Mouse (Mus musculus): ENCODE data around the gene Rab35.

The Rab35 gene

GRCm38 (mm10) chr5:115648876-115649275 is 17.2 kb downstream of the Rab35 start:
- WGBS = 66% methylated on average over 3 of the region's 3 CpGs

- 85% methylated on average over 8 of the region's 8 CpGs for WGBS
Measured at GRCm38 (mm10) chr5:115649699-115650098, 18.0 kb downstream of the Rab35 start.

- WGBS = 81% methylated on average over 10 of the region's 10 CpGs
Measured at GRCm38 (mm10) chr5:115650885-115651284, 19.2 kb downstream of the Rab35 start.

- WGBS = 82% methylated on average over 10 of the region's 10 CpGs
Measured at GRCm38 (mm10) chr5:115651821-115652220, 20.1 kb downstream of the Rab35 start.

- WGBS = 1% methylated on average over 35 of the region's 35 CpGs
Measured at GRCm38 (mm10) chr5:115652681-115653575, 21.2 kb downstream of the Rab35 start.

- WGBS = 90% methylated on average over 12 of the region's 12 CpGs
Measured at GRCm38 (mm10) chr5:115653776-115654175, 22.1 kb downstream of the Rab35 start.

GRCm38 (mm10) chr5:115656677-115657076 is 25.0 kb downstream of the Rab35 start:
- WGBS = 65% methylated on average over 6 of the region's 6 CpGs

GRCm38 (mm10) chr5:115657234-115657633 is 25.5 kb downstream of the Rab35 start:
- 76% methylated on average over 1 of the region's 1 CpGs for WGBS

- WGBS = 89% methylated on average over 6 of the region's 6 CpGs
Measured at GRCm38 (mm10) chr5:115658352-115658751, 26.6 kb downstream of the Rab35 start.

- 84% methylated on average over 22 of the region's 22 CpGs for WGBS
Measured at GRCm38 (mm10) chr5:115662658-115663057, 30.9 kb downstream of the Rab35 start.

- WGBS = 29% methylated on average over 8 of the region's 8 CpGs
Measured at GRCm38 (mm10) chr5:115666366-115667065, 34.8 kb downstream of the Rab35 start.

- WGBS = 81% methylated on average over 8 of the region's 8 CpGs
Measured at GRCm38 (mm10) chr5:115667210-115667609, 35.5 kb downstream of the Rab35 start.

- 46% methylated on average over 7 of the region's 7 CpGs for WGBS
Measured at GRCm38 (mm10) chr5:115667894-115668293, 36.2 kb downstream of the Rab35 start.

GRCm38 (mm10) chr5:115668986-115669385 is 37.3 kb downstream of the Rab35 start:
- WGBS = 91% methylated on average over 12 of the region's 12 CpGs

- WGBS = 89% methylated on average over 11 of the region's 11 CpGs
Measured at GRCm38 (mm10) chr5:115669974-115670373, 38.3 kb downstream of the Rab35 start.

GRCm38 (mm10) chr5:115670406-115670805 is 38.7 kb downstream of the Rab35 start:
- WGBS = 67% methylated on average over 2 of the region's 2 CpGs

GRCm38 (mm10) chr5:115671846-115672245 is 40.1 kb downstream of the Rab35 start:
- 54% methylated on average over 8 of the region's 8 CpGs for WGBS

GRCm38 (mm10) chr5:115685126-115685525 is 53.4 kb downstream of the Rab35 start:
- 87% methylated on average over 10 of the region's 10 CpGs for WGBS

- WGBS = 58% methylated on average over 7 of the region's 7 CpGs
Measured at GRCm38 (mm10) chr5:115686716-115687115, 55.0 kb downstream of the Rab35 start.

GRCm38 (mm10) chr5:115693271-115693670 is 61.6 kb downstream of the Rab35 start:
- 66% methylated on average over 3 of the region's 3 CpGs for WGBS

GRCm38 (mm10) chr5:115695191-115695770 is 63.6 kb downstream of the Rab35 start:
- WGBS = 39% methylated on average over 6 of the region's 6 CpGs

- 86% methylated on average over 5 of the region's 5 CpGs for WGBS
Measured at GRCm38 (mm10) chr5:115696811-115697210, 65.1 kb downstream of the Rab35 start.
